Mouse (Mus musculus): ENCODE measurements around the gene Aarsd1. TPM values are rescaled to one million over a fixed set of nuclear protein-coding genes. Genes with fewer than 3 reads are reported as not detected.

The Aarsd1 gene
- polyA plus RNA-seq, 1 experiment from 2014 or later = 79.2 TPM

GRCm38 (mm10) chr11:101433396-101433795 is 16.0 kb upstream of the Aarsd1 start:
- Histone ChIP-seq H3K27me3 (ENCODE audit: insufficient read depth, low read length) (no peaks in the 10 kb centered on the region), H3K9me3 (ENCODE audit: low read length) (no peaks in the 10 kb centered on the region), H3K4me1 (ENCODE audit: insufficient read depth, low read length) (no peaks in the 10 kb centered on the region), H3K4me2 (replicated peaks; ENCODE audit: low read depth, low read length) (no peak overlapping the region), H3K27ac (ENCODE audit: low read length) (no peak overlapping the region), H3K36me3 (ENCODE audit: insufficient read depth, low read length) (peaks cover 52% of the 10 kb centered on the region), H3K9ac (replicated peaks; ENCODE audit: low read length) (no peak overlapping the region), H3K4me3 (ENCODE audit: low read length) (no peak overlapping the region)
- WGBS = 88% methylated on average over 13 of the region's 13 CpGs
- ATAC-seq (ENCODE audit: low FRiP score, low TSS enrichment) = no peak

DNA sequence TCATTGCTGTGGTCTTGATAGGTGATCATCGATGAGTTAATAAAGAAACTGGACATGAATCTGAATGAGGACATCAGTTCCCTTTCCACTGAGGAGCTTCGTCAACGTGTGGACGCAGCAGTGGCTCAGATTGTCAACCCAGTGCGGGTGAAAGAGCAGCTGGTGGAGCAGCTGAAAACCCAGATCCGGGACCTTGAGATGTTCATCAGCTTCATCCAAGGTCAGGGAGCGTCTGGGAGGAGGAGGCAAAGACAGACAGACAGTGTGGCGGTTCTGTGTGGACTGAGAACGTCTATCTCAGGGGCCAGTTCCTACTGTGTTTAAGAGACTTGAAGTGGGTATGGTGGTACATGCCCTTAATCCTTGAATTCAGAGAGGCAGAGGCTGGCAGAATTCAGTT is 13.9 kb upstream of the Aarsd1 start:
- H3K4me2 ChIP-seq (replicated peaks; ENCODE audit: low read depth, low read length) = no peak overlapping the region
- peaks cover 8% of the 10 kb centered on the region for H3K4me1 ChIP-seq (ENCODE audit: insufficient read depth, low read length)
- no peaks in the 10 kb centered on the region for H3K27me3 ChIP-seq (ENCODE audit: insufficient read depth, low read length)
- H3K27ac ChIP-seq (ENCODE audit: low read length) = no peak overlapping the region
- peaks cover 52% of the 10 kb centered on the region for H3K36me3 ChIP-seq (ENCODE audit: insufficient read depth, low read length)
- WGBS = 92% methylated on average over 9 of the region's 9 CpGs
- no peak overlapping the region for H3K4me3 ChIP-seq (ENCODE audit: low read length)
- ATAC-seq (ENCODE audit: low FRiP score, low TSS enrichment) = no peak
- no peak overlapping the region for H3K9ac ChIP-seq (replicated peaks; ENCODE audit: low read length)
- no peaks in the 10 kb centered on the region for H3K9me3 ChIP-seq (ENCODE audit: low read length)

DNA sequence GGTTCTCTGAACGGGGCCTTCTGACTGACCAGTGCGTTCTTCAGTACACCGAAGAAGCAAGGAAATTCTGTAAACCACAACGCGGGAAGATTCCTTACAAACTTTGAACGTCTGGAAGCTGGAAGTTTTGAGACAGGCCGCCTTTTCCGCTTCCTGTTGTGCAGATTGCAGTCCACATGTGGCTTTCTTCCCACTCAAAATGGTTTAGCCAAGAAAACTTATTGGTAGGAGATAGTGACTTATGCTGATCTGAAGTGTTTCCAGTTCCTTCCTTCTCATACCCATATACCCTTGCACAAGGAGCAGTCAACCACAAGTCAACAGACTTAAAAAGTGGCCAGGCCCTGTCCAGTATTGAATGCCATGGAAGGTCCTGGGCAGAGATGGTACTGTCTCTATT is 8.8 kb upstream of the Aarsd1 start:
- WGBS = 58% methylated on average over 8 of the region's 8 CpGs
- peak overlapping the region; percentile 67 for H3K4me3 ChIP-seq (ENCODE audit: low read length)
- 0 out of 2 replicates have a peak overlapping the region, but pooled peaks have one; percentile 43 for H3K9ac ChIP-seq (replicated peaks; ENCODE audit: low read length)
- H3K4me1 ChIP-seq (ENCODE audit: insufficient read depth, low read length) = peaks cover 24% of the 10 kb centered on the region
- ATAC-seq (ENCODE audit: low FRiP score, low TSS enrichment) = no peak
- H3K27ac ChIP-seq (ENCODE audit: low read length) = no peak overlapping the region
- no peaks in the 10 kb centered on the region for H3K27me3 ChIP-seq (ENCODE audit: insufficient read depth, low read length)
- no peaks in the 10 kb centered on the region for H3K9me3 ChIP-seq (ENCODE audit: low read length)
- peak overlapping the region; percentile 80 for H3K4me2 ChIP-seq (replicated peaks; ENCODE audit: low read depth, low read length)
- H3K36me3 ChIP-seq (ENCODE audit: insufficient read depth, low read length) = peaks cover 14% of the 10 kb centered on the region

DNA sequence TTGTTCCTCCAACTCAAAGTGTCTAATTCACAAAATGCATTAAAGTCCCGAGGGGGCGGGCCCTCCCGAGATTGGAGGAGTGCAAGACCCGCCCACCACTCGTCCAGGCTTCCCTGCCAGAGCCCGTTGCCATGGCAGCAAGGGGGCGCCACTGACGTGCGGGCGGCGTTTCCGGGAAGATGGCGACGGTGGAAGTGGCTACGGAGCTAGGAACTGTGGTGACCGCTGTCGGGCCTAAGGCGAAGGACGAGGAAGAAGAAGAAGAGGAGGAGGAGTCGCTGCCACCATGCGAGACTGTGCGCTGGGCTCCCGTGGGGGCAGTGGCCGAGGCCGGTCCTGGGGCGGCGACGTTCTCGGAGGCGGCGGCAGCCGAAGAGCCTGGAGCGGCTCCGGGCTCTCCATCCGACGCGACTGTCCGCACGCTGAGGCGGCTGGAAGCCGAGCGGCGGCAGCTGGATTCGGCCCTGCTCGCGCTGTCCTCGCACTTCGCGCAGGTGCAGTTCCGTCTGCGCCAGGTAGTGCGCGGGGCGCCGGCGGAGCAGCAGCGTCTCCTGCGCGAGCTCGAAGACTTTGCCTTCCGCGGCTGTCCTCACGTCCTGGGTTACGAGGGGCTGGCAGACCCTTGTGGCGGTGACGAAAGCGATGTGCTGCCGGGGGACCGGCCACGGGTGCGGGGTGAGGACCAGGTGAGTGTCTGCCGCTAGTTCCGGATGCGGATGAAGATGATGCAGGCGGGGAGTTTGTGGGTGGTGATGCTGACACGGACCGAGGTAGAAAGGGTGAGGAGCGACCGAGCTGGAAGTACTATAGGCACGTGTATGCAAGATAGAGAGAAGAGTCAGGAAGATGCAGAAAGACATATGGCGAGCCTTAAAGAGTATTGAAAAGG is 7.8 kb upstream of the Aarsd1 start, which contains the start of the genes Rundc1 and Ptges3l:
Gene Rundc1 (plus strand): TSS at position 161 of the 889 bp plus-strand sequence.
Gene Ptges3l (minus strand): TSS at position 409 of the 889 bp plus-strand sequence.
- WGBS = under 1% methylated on average over 74 of the region's 81 CpGs
- H3K9me3 ChIP-seq (ENCODE audit: low read length) = no peaks in the 10 kb centered on the region
- H3K36me3 ChIP-seq (ENCODE audit: insufficient read depth, low read length) = peaks cover 8% of the 10 kb centered on the region
- peak within 1 kb of the TSS; percentile 67 for H3K4me3 ChIP-seq (ENCODE audit: low read length)
- H3K27ac ChIP-seq (ENCODE audit: low read length) = peak within 1 kb of the TSS; percentile 90
- peaks cover 24% of the 10 kb centered on the region for H3K4me1 ChIP-seq (ENCODE audit: insufficient read depth, low read length)
- H3K27me3 ChIP-seq (ENCODE audit: insufficient read depth, low read length) = no peaks in the 10 kb centered on the region
- ATAC-seq (ENCODE audit: low FRiP score, low TSS enrichment) = peak; percentile 91
- peak within 1 kb of the TSS; percentile 77 for H3K9ac ChIP-seq (replicated peaks; ENCODE audit: low read length)
- H3K4me2 ChIP-seq (replicated peaks; ENCODE audit: low read depth, low read length) = peak within 1 kb of the TSS; percentile 80

GRCm38 (mm10) chr11:101424105-101424851 is 6.9 kb upstream of the Aarsd1 start, which contains the start of gene Gm27029:
Gene Gm27029 (minus strand): TSS chr11:101424796.
- peak within 1 kb of the TSS; percentile 80 for H3K4me2 ChIP-seq (replicated peaks; ENCODE audit: low read depth, low read length)
- peaks cover 24% of the 10 kb centered on the region for H3K4me1 ChIP-seq (ENCODE audit: insufficient read depth, low read length)
- 0 out of 2 replicates have a peak, but pooled peaks cover under 1% of the 10 kb centered on the region for H3K36me3 ChIP-seq (ENCODE audit: insufficient read depth, low read length)
- no peaks in the 10 kb centered on the region for H3K27me3 ChIP-seq (ENCODE audit: insufficient read depth, low read length)
- H3K9ac ChIP-seq (replicated peaks; ENCODE audit: low read length) = peak within 1 kb of the TSS; percentile 77
- H3K4me3 ChIP-seq (ENCODE audit: low read length) = peak within 1 kb of the TSS; percentile 67
- 5% methylated on average over 23 of the region's 23 CpGs for WGBS
- H3K27ac ChIP-seq (ENCODE audit: low read length) = peak within 1 kb of the TSS; percentile 90
- ATAC-seq (ENCODE audit: low FRiP score, low TSS enrichment) = peak; percentile 66
- H3K9me3 ChIP-seq (ENCODE audit: low read length) = no peaks in the 10 kb centered on the region

DNA sequence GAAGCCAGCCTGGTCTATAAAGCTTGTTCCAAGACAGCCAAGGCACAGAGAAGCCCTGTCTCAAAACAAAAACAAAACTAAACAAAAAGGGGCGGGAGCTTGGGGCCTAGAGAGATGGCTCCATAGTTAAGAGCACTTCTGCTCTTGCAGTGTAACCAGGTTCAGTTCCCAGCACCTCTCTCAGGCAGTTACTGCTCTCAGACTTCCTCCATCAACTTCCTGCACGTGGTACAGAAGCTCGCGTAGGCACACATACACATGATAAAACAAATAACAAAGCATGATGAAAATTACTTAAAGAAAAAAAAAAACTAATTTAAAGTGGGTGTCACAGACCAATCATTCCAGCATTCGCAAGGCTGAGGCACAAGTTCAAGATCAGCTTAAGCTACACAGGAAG is 2.7 kb upstream of the Aarsd1 start:
- ATAC-seq (ENCODE audit: low FRiP score, low TSS enrichment) = no peak
- H3K9ac ChIP-seq (replicated peaks; ENCODE audit: low read length) = no peak overlapping the region
- 92% methylated on average over 5 of the region's 5 CpGs for WGBS

DNA sequence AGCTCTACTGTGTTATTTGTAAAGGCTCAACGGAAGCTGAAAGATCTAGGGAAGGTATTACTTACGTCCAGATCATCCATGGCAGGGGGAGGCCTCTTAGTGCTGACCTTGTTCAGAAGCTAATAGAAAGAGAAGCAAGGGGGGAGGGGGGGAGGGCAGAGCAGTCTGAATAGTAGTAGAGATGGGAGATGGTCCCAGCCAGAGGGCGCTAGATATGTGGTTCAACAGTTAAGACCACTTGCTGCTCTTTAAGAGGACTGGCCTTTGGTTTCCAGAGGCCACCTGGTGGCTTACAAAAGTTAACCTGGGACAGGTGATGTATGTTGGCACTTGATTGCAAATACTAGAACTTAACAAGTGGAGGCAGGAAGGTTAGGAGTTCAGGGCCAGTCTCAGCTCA is 2.2 kb upstream of the Aarsd1 start:
- H3K36me3 ChIP-seq (ENCODE audit: insufficient read depth, low read length) = no peaks in the 10 kb centered on the region
- WGBS = 41% methylated on average over 3 of the region's 3 CpGs

More for the DNA sequence above, 2.7 kb upstream of the Aarsd1 start:
- Histone ChIP-seq H3K27ac (ENCODE audit: low read length) (no peak overlapping the region), H3K4me3 (ENCODE audit: low read length) (no peak overlapping the region), H3K9me3 (ENCODE audit: low read length) (no peaks in the 10 kb centered on the region), H3K36me3 (ENCODE audit: insufficient read depth, low read length) (no peaks in the 10 kb centered on the region), H3K4me2 (replicated peaks; ENCODE audit: low read depth, low read length) (no peak overlapping the region), H3K27me3 (ENCODE audit: insufficient read depth, low read length) (no peaks in the 10 kb centered on the region), H3K4me1 (ENCODE audit: insufficient read depth, low read length) (peaks cover 15% of the 10 kb centered on the region)

DNA sequence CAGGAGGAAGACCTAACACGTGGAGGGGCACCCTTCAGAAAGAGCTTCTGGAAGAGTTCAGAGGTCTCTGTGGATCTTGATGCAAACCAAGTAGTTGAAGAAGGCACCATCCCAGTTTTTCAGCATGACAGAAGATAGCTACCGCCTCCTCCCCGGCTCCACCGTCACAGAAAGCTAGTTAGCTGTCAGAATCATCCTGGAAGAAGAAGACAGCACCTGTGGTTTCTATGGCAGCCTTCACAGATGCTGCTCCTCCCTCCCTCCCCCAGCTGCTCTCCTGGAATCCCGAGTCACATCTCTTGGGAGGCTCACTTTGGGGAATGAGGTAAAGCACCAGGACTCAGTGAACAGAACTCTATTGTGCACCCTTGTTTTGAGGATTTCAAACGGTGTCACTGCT is 1.6 kb upstream of the Aarsd1 start:
- Histone ChIP-seq H3K9me3 (ENCODE audit: low read length) (no peaks in the 10 kb centered on the region), H3K36me3 (ENCODE audit: insufficient read depth, low read length) (no peaks in the 10 kb centered on the region), H3K4me1 (ENCODE audit: insufficient read depth, low read length) (peaks cover 13% of the 10 kb centered on the region), H3K27ac (ENCODE audit: low read length) (no peak overlapping the region), H3K4me2 (replicated peaks; ENCODE audit: low read depth, low read length) (no peak overlapping the region), H3K4me3 (ENCODE audit: low read length) (no peak overlapping the region), H3K27me3 (ENCODE audit: insufficient read depth, low read length) (no peaks in the 10 kb centered on the region), H3K9ac (replicated peaks; ENCODE audit: low read length) (no peak overlapping the region)
- WGBS = 59% methylated on average over 6 of the region's 6 CpGs
- ATAC-seq (ENCODE audit: low FRiP score, low TSS enrichment) = no peak

More for the DNA sequence above, 2.2 kb upstream of the Aarsd1 start:
- no peak overlapping the region for H3K4me3 ChIP-seq (ENCODE audit: low read length)
- no peak overlapping the region for H3K9ac ChIP-seq (replicated peaks; ENCODE audit: low read length)
- H3K4me1 ChIP-seq (ENCODE audit: insufficient read depth, low read length) = peaks cover 15% of the 10 kb centered on the region
- no peak overlapping the region for H3K27ac ChIP-seq (ENCODE audit: low read length)
- H3K27me3 ChIP-seq (ENCODE audit: insufficient read depth, low read length) = no peaks in the 10 kb centered on the region
- H3K4me2 ChIP-seq (replicated peaks; ENCODE audit: low read depth, low read length) = no peak overlapping the region
- no peak for ATAC-seq (ENCODE audit: low FRiP score, low TSS enrichment)
- H3K9me3 ChIP-seq (ENCODE audit: low read length) = no peaks in the 10 kb centered on the region

DNA sequence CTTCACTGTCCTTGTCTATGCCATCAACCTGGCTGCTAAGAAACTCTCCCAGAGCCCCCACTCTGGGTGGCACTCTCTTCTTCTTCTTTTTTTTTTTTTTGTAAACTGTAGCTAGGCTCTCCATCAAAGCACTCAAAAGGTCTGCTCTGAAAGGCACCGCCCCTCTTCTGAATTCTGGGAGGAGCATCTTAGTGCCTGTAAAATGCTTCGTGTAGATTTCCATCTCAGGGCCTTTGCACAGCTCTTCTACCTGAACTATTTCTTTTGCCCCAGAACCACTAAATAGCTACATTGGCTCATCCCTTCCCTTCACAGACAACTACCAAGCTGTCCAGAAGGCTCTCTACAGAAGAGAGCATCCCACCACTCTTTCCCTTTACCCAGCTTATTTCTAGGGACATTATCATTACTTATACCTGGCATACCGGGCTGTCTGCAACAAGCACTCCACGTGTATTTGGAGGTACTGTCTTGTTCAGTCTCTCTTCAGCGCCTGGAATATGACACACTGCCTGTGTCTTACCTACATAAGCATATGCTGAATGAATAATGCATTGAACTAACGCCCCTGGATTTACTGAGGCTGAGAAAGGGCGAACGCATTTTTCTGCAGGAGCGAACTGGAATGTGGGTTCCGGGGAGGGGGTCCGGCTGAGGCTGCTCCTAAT is 848 bp downstream of the Aarsd1 start:
- 2% methylated on average over 11 of the region's 11 CpGs for WGBS

More for the DNA sequence above, 848 bp downstream of the Aarsd1 start:
- H3K4me2 ChIP-seq (replicated peaks; ENCODE audit: low read depth, low read length) = peak overlapping the region; percentile 85
- H3K4me3 ChIP-seq (ENCODE audit: low read length) = peak overlapping the region; percentile 78
- peak; percentile 7; the same call in 1 of the 2 replicates for ATAC-seq (ENCODE audit: low FRiP score, low TSS enrichment)
- H3K9ac ChIP-seq (replicated peaks; ENCODE audit: low read length) = peak overlapping the region; percentile 88
- no peaks in the 10 kb centered on the region for H3K27me3 ChIP-seq (ENCODE audit: insufficient read depth, low read length)
- peaks cover 7% of the 10 kb centered on the region for H3K4me1 ChIP-seq (ENCODE audit: insufficient read depth, low read length)
- H3K36me3 ChIP-seq (ENCODE audit: insufficient read depth, low read length) = peaks cover 3% of the 10 kb centered on the region
- H3K27ac ChIP-seq (ENCODE audit: low read length) = peak overlapping the region; percentile 29
- H3K9me3 ChIP-seq (ENCODE audit: low read length) = no peaks in the 10 kb centered on the region

Data from kidney, embryonic 16.5 days (tissue).